Mouse (Mus musculus): ENCODE measurements around the gene Tbc1d2b. TPM values are rescaled to one million over a fixed set of nuclear protein-coding genes. Genes with fewer than 3 reads are reported as not detected.

The Tbc1d2b gene
- polyA plus RNA-seq, 1 experiment: 2.9 TPM

GRCm38 (mm10) chr9:90166615-90167014 is 104.0 kb downstream of the Tbc1d2b start:
- no peaks in the 10 kb centered on the region for H3K27me3 ChIP-seq (ENCODE audit: control insufficient read depth, insufficient read depth, insufficient read length)
- no peak for TF ChIP-seq POLR2A (IDR thresholded peaks at IDR 0.05; ENCODE audit: insufficient read length, low read depth)
- no peak for TF ChIP-seq MYOG (IDR thresholded peaks at IDR 0.05; ENCODE audit: control insufficient read depth in 1 of 3, insufficient read depth in 1 of 3, insufficient read length in 2 of 3, low read depth in 2 of 3)
- TF ChIP-seq MYOD1 (IDR thresholded peaks at IDR 0.05; ENCODE audit: control insufficient read depth in 1 of 3, insufficient read length in 2 of 3, low read depth in 2 of 3): peak in 2 of 3 experiments; percentile 71 to 79
- TF ChIP-seq REST (IDR thresholded peaks at IDR 0.05; ENCODE audit: insufficient read depth, insufficient read length): no peak
- H3K79me2 ChIP-seq (ENCODE audit: control insufficient read depth, insufficient read depth): peaks cover 20% of the 10 kb centered on the region
- H3K4me2 ChIP-seq (ENCODE audit: low read depth): peak overlapping the region; percentile 12
- no peak overlapping the region for H3K4me3 ChIP-seq
- H3ac ChIP-seq (ENCODE audit: control insufficient read depth, insufficient read length): no peak overlapping the region
- H3K36me3 ChIP-seq (ENCODE audit: control insufficient read depth, insufficient read depth): no peaks in the 10 kb centered on the region

- Histone ChIP-seq H3K27me3 (ENCODE audit: control insufficient read depth, insufficient read depth, insufficient read length) (no peaks in the 10 kb centered on the region), H3K79me2 (ENCODE audit: control insufficient read depth, insufficient read depth) (peaks cover 20% of the 10 kb centered on the region), H3K4me3 (no peak overlapping the region), H3K4me2 (ENCODE audit: low read depth) (peak overlapping the region; percentile 97), H3K36me3 (ENCODE audit: control insufficient read depth, insufficient read depth) (no peaks in the 10 kb centered on the region), H3ac (ENCODE audit: control insufficient read depth, insufficient read length) (no peak overlapping the region)
- TF ChIP-seq POLR2A (IDR thresholded peaks at IDR 0.05; ENCODE audit: insufficient read length, low read depth) (no peak), E2F4 (IDR thresholded peaks at IDR 0.05; ENCODE audit: insufficient read depth) (no peak), USF1 (IDR thresholded peaks at IDR 0.05; ENCODE audit: low read depth) (no peak), TCF12 (IDR thresholded peaks at IDR 0.05; ENCODE audit: insufficient read depth, poor library complexity, severe bottlenecking) (no peak), TCF3 (IDR thresholded peaks at IDR 0.05; ENCODE audit: insufficient read length, low read depth) (no peak), SRF (IDR thresholded peaks at IDR 0.05; ENCODE audit: control insufficient read depth, insufficient read length, low read depth) (no peak), CEBPB (IDR thresholded peaks at IDR 0.05; ENCODE audit: insufficient read depth, poor library complexity, severe bottlenecking) (no peak), POLR2AphosphoS2 (IDR thresholded peaks at IDR 0.05; ENCODE audit: insufficient read length, low read depth) (no peak), MYOG (IDR thresholded peaks at IDR 0.05; ENCODE audit: control insufficient read depth in 1 of 3, insufficient read depth in 1 of 3, insufficient read length in 2 of 3, low read depth in 2 of 3) (no peak), REST (IDR thresholded peaks at IDR 0.05; ENCODE audit: insufficient read depth, insufficient read length) (no peak), MAX (IDR thresholded peaks at IDR 0.05; ENCODE audit: low read depth) (no peak), MYOD1 (IDR thresholded peaks at IDR 0.05; ENCODE audit: control insufficient read depth in 1 of 3, insufficient read length in 2 of 3, low read depth in 2 of 3) (no peak)
Observed at GRCm38 (mm10) chr9:90165590-90165989, 105.0 kb downstream of the Tbc1d2b start.

DNA sequence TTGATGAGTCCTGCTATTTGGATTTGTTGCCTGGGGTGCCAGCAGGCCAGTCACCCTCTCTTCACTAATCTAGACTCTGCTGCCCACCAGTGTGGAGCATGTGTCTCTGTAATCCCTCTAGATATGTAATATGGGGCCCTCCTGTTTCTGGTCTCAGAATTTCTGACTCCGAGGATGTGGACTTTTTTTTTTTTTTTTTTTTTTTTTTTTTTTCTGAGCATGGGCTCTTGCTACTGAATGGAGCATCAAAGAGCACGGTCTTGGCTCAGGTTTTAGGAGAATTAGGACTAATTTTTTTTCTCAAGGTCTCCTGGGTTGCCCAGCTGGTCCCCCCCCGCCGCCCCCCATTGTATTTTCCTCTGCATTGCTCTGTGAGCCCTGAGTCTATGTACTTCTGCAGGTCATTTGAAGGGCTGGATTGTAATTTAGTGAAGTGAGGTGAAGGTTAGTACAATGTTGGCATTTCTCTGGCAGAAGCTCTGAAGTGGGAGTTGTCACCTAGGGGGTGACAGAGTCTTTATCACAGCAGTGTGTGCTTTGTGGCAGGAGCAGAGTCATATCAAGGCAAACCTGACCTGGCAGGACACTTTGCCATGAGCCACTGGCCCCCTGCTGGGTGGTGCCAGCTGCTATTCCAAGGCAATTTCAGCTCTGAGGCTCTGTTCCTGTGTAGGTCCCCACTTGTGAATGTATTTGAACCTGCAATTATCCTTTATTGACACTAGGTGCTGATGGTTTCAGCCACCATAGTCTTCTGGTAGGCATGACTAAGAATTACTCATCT is 105.7 kb downstream of the Tbc1d2b start:
- Histone ChIP-seq H3ac (ENCODE audit: control insufficient read depth, insufficient read length) (no peak overlapping the region), H3K27me3 (ENCODE audit: control insufficient read depth, insufficient read depth, insufficient read length) (no peaks in the 10 kb centered on the region), H3K36me3 (ENCODE audit: control insufficient read depth, insufficient read depth) (no peaks in the 10 kb centered on the region), H3K4me2 (ENCODE audit: low read depth) (peak overlapping the region; percentile 97), H3K4me3 (peak overlapping the region; percentile 76), H3K79me2 (ENCODE audit: control insufficient read depth, insufficient read depth) (peaks cover 20% of the 10 kb centered on the region)
- TF ChIP-seq E2F4 (IDR thresholded peaks at IDR 0.05; ENCODE audit: insufficient read depth) (no peak), MYOD1 (IDR thresholded peaks at IDR 0.05; ENCODE audit: control insufficient read depth in 1 of 3, insufficient read length in 2 of 3, low read depth in 2 of 3) (peak in 1 of 3 experiments; percentile 42), TCF3 (IDR thresholded peaks at IDR 0.05; ENCODE audit: insufficient read length, low read depth) (no peak)

GRCm38 (mm10) chr9:90163749-90164095 is 106.9 kb downstream of the Tbc1d2b start:
- Histone ChIP-seq H3K4me2 (ENCODE audit: low read depth) (peak overlapping the region; percentile 97), H3K4me3 (peak overlapping the region; percentile 76), H3ac (ENCODE audit: control insufficient read depth, insufficient read length) (peak overlapping the region; percentile 77), H3K27me3 (ENCODE audit: control insufficient read depth, insufficient read depth, insufficient read length) (no peaks in the 10 kb centered on the region), H3K79me2 (ENCODE audit: control insufficient read depth, insufficient read depth) (peaks cover 20% of the 10 kb centered on the region), H3K36me3 (ENCODE audit: control insufficient read depth, insufficient read depth) (no peaks in the 10 kb centered on the region)
- TF ChIP-seq TCF3 (IDR thresholded peaks at IDR 0.05; ENCODE audit: insufficient read length, low read depth) (no peak), REST (IDR thresholded peaks at IDR 0.05; ENCODE audit: insufficient read depth, insufficient read length) (no peak), POLR2AphosphoS2 (IDR thresholded peaks at IDR 0.05; ENCODE audit: insufficient read length, low read depth) (no peak), USF1 (IDR thresholded peaks at IDR 0.05; ENCODE audit: low read depth) (no peak), MAX (IDR thresholded peaks at IDR 0.05; ENCODE audit: low read depth) (no peak), CEBPB (IDR thresholded peaks at IDR 0.05; ENCODE audit: insufficient read depth, poor library complexity, severe bottlenecking) (no peak), MYOD1 (IDR thresholded peaks at IDR 0.05; ENCODE audit: control insufficient read depth in 1 of 3, insufficient read length in 2 of 3, low read depth in 2 of 3) (no peak), E2F4 (IDR thresholded peaks at IDR 0.05; ENCODE audit: insufficient read depth) (no peak)

DNA sequence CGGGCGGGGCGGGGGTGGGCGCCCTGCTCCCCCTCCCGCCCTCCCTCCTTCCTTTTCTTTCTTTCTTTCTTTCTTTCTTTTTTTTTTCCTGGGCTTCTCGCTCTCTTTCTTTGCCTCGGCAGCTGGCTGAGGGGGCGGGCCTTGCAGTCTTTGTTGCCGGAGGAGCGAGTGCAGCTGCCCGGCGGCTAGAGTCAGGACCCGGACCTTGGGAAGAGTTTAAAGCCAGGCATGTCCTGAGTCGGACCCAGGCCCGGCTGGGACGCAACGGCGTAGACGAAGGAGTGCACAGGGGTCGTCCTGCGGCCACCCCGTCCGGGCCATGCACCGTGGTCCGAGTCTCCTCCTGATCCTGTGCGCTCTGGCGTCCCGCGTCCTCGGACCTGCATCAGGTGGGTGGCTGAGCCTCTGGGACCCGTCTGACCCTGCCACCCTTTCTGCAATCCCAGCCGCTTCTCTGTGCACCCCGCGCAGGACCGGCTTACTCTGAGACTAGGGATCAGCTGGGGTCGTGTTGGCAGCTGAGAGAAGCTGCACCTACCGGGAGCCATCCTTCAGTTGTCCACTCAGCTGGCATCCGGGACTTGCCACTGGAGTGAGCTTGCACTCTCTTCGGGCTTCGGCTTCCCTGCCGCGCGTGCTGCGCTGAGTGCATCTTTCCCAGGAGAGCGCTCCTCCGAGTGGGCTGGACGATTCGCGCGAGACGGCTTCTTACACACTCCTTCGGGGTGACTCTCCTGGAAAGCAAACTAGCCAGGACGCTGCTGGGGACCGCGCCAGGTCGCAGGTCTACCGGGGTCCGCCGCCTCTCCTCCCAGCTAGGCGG is 107.5 kb downstream of the Tbc1d2b start, which contains the start of gene Adamts7:
Adamts7 (plus strand) TSS at position 144 of the 823 bp plus-strand sequence.
- peak within 1 kb of the TSS; percentile 97 for H3K4me2 ChIP-seq (ENCODE audit: low read depth)
- no peaks in the 10 kb centered on the region for H3K36me3 ChIP-seq (ENCODE audit: control insufficient read depth, insufficient read depth)
- TF ChIP-seq CEBPB (IDR thresholded peaks at IDR 0.05; ENCODE audit: insufficient read depth, poor library complexity, severe bottlenecking) (no peak), POLR2AphosphoS2 (IDR thresholded peaks at IDR 0.05; ENCODE audit: insufficient read length, low read depth) (no peak), MAX (IDR thresholded peaks at IDR 0.05; ENCODE audit: low read depth) (no peak), MYOD1 (IDR thresholded peaks at IDR 0.05; ENCODE audit: control insufficient read depth in 1 of 3, insufficient read length in 2 of 3, low read depth in 2 of 3) (peak in 2 of 3 experiments; percentile 18 to 26), E2F4 (IDR thresholded peaks at IDR 0.05; ENCODE audit: insufficient read depth) (no peak), POLR2A (IDR thresholded peaks at IDR 0.05; ENCODE audit: insufficient read length, low read depth) (no peak), MYOG (IDR thresholded peaks at IDR 0.05; ENCODE audit: control insufficient read depth in 1 of 3, insufficient read depth in 1 of 3, insufficient read length in 2 of 3, low read depth in 2 of 3) (peak in 1 of 3 experiments; percentile 44), USF1 (IDR thresholded peaks at IDR 0.05; ENCODE audit: low read depth) (no peak)

More for the DNA sequence above, 107.5 kb downstream of the Tbc1d2b start, which contains the start of gene Adamts7:
- H3ac ChIP-seq (ENCODE audit: control insufficient read depth, insufficient read length): peak within 1 kb of the TSS; percentile 77
- H3K27me3 ChIP-seq (ENCODE audit: control insufficient read depth, insufficient read depth, insufficient read length): no peaks in the 10 kb centered on the region
- peaks cover 20% of the 10 kb centered on the region for H3K79me2 ChIP-seq (ENCODE audit: control insufficient read depth, insufficient read depth)
- peak within 1 kb of the TSS; percentile 76 for H3K4me3 ChIP-seq
